ENCODE assay signal across 20 mouse cellular contexts in genomic region chr4:63743660-63744059, GRCm38 (mm10). TPM values are rescaled to one million over a fixed set of nuclear protein-coding genes. Genes with fewer than 3 reads are reported as not detected.
DNase-seq lines count a peak whose midpoint lies in the region; ATAC-seq and TF ChIP-seq lines count a peak whose summit lies in the region.
"Had no signal": no experiment of that assay in that cellular context is flagged by ENCODE, and none has a peak within 500 bp of the region (broad histone marks: within the 10 kb centered on the region; RNA-seq: fewer than 3 reads in every experiment).

No protein-coding gene starts in this region.

- no peak overlapping the region for H3K9ac ChIP-seq in intestine, postnatal 0 days (ENCODE audit: low read depth, low read length)
- H3K9ac ChIP-seq: hindbrain, embryonic 15.5 days; lung, embryonic 14.5 days had no signal

- 10% methylated on average over 1 of the region's 1 CpGs for WGBS in intestine, postnatal 0 days

- H3K36me3 ChIP-seq in intestine, postnatal 0 days (ENCODE audit: control insufficient read depth, insufficient read depth), result no peaks in the 10 kb centered on the region
- H3K36me3 ChIP-seq: hindbrain, embryonic 15.5 days had no signal

- H3K4me2 ChIP-seq in intestine, postnatal 0 days (replicated peaks; ENCODE audit: low read depth), result no peak overlapping the region
- H3K4me2 ChIP-seq: hindbrain, embryonic 15.5 days; lung, embryonic 14.5 days had no signal

- peak; percentile 84 for ATAC-seq in intestine, postnatal 0 days
- ATAC-seq in CD4-positive, CD25-positive, alpha-beta regulatory T cell, adult 4 months, result no peak
- ATAC-seq: forebrain, embryonic 16.5 days had no signal

- no peaks in the 10 kb centered on the region for H3K27me3 ChIP-seq in intestine, postnatal 0 days (replicated peaks; ENCODE audit: control insufficient read depth, insufficient read depth, low read length)
- H3K27me3 ChIP-seq: hindbrain, embryonic 15.5 days had no signal

- no peak overlapping the region for H3K27ac ChIP-seq in intestine, postnatal 0 days (ENCODE audit: low read depth, low read length)
- H3K27ac ChIP-seq: heart, adult 2 months; hindbrain, embryonic 15.5 days had no signal

- peak; percentile 26 for DNase-seq in adrenal gland, adult 2 months
- DNase-seq in adrenal gland, postnatal 14 days, result no peak
- peak; percentile 78 for DNase-seq in kidney, postnatal 14 days
- peak; percentile 42 for DNase-seq in lung, postnatal 25 days (ENCODE audit: low spot score)
- no peak for DNase-seq in gastrocnemius, postnatal 10 days
- no peak for DNase-seq in ovary, postnatal 36 days (ENCODE audit: low spot score)
- DNase-seq: cerebellum, adult 9-11 months; heart, adult 2 months; heart, postnatal 14 days; lung, embryonic 14.5 days; right cerebral cortex, adult 18-20 months; thymus, postnatal 36 days had no signal

- H3K9me3 ChIP-seq in intestine, postnatal 0 days (ENCODE audit: control insufficient read depth), result no peaks in the 10 kb centered on the region
- H3K9me3 ChIP-seq: hindbrain, embryonic 15.5 days had no signal

- no peak for TF ChIP-seq CTCF in intestine, postnatal 0 days (IDR thresholded peaks at IDR 0.05; ENCODE audit: low read depth)

- H3K4me1 ChIP-seq in intestine, postnatal 0 days (replicated peaks; ENCODE audit: control insufficient read depth, insufficient read depth, low read length), result peaks cover 19% of the 10 kb centered on the region

- no peak overlapping the region for H3K4me3 ChIP-seq in intestine, postnatal 0 days (ENCODE audit: low read depth, low read length)
- H3K4me3 ChIP-seq: erythroblast, embryonic 14.5 days; heart, adult 2 months; hindbrain, embryonic 15.5 days had no signal

RNA-seq across cellular contexts. Expression of gene Tnfsf15, which starts 1.3 kb away (rescaled TPM):
- total RNA-seq in adrenal gland, adult 2 months (2021), result under 1 TPM; 0.32 to 0.79 TPM
- polyA plus RNA-seq in adrenal gland, adult 2 months (2012; rRNA removed), result 0.03 TPM in 1 of 2 replicates, not detected in the other
- total RNA-seq in adrenal gland, postnatal 14 days (2021), result 0.34 and 0.37 TPM in 2 replicates
- polyA plus RNA-seq in intestine, postnatal 0 days (2015; fragmentation: Nextera tagmentation; extraction: Ambion mirVana), result 0.07 and 0.09 TPM in 2 replicates
- total RNA-seq in gastrocnemius, postnatal 10 days (2021), result under 1 TPM in 1 of 2 experiments, not detected in 1; 0.09 TPM
- under 1 TPM; 0.18 to 0.38 TPM for polyA plus RNA-seq in CD4-positive, CD25-positive, alpha-beta regulatory T cell, adult 4 months (2017; shearing (Covaris generic))
- total RNA-seq: gastrocnemius, adult 18-20 months; heart, adult 2 months; heart, postnatal 14 days; layer of hippocampus, postnatal 10 days; neutrophil, adult 5-6 weeks had no signal
- polyA plus RNA-seq: erythroblast, embryonic 14.5 days; forebrain, embryonic 16.5 days; heart, adult 2 months had no signal

Comparison
In these comparisons a context has a peak if more than half of its experiments do, and no peak if none do; other contexts are left out.
1. DNase-seq: peak in adrenal gland, adult 2 months (single experiment), kidney, postnatal 14 days (single experiment) and lung, postnatal 25 days (single experiment); none in adrenal gland, postnatal 14 days (single experiment), gastrocnemius, postnatal 10 days (single experiment) and ovary, postnatal 36 days (single experiment).